Mouse (Mus musculus) adrenal gland, adult (tissue): ENCODE measurements around the gene Dpy30.

Source experiments
- DNase-seq, 2 experiments: peaks; one replicate each; pipeline ENCODE4 v3.0.0; 2022 to 2023; ENCODE audit warnings: low spot score in 1 of 2; ENCODE audit not compliant: inconsistent age in 2 of 2

The Dpy30 gene

GRCm38 (mm10) chr17:74295026-74295970, 28.4 kb downstream of the Dpy30 start, which contains the start of gene Memo1:
Memo1 (minus strand) TSS chr17:74295521.
- peak; percentile 91 to 93 for DNase-seq

GRCm38 (mm10) chr17:74294426-74295025, 29.2 kb downstream of the Dpy30 start:
- peak; percentile 92 to 97 for DNase-seq

GRCm38 (mm10) chr17:74293687-74294425, 29.9 kb downstream of the Dpy30 start:
- DNase-seq = peak in 1 of 2 experiments; percentile 85

- DNase-seq = no peak
Observed at GRCm38 (mm10) chr17:74291640-74292361, 31.9 kb downstream of the Dpy30 start.

GRCm38 (mm10) chr17:74290869-74291268, 32.9 kb downstream of the Dpy30 start:
- DNase-seq = peak in 1 of 2 experiments; percentile 21

GRCm38 (mm10) chr17:74290198-74290597, 33.5 kb downstream of the Dpy30 start:
- peak in 1 of 2 experiments; percentile 19 for DNase-seq

- peak; percentile 66 to 86 for DNase-seq
Observed at GRCm38 (mm10) chr17:74288626-74289025, 35.1 kb downstream of the Dpy30 start.

- no peak for DNase-seq
Observed at GRCm38 (mm10) chr17:74286140-74286730, 37.5 kb downstream of the Dpy30 start.

- no peak for DNase-seq
Observed at GRCm38 (mm10) chr17:74285730-74286129, 38.0 kb downstream of the Dpy30 start.

GRCm38 (mm10) chr17:74284397-74285115, 39.2 kb downstream of the Dpy30 start:
- DNase-seq = peak in 1 of 2 experiments; percentile 79

GRCm38 (mm10) chr17:74282024-74282423, 41.7 kb downstream of the Dpy30 start:
- DNase-seq = no peak

GRCm38 (mm10) chr17:74278966-74279869, 44.5 kb downstream of the Dpy30 start:
- peak in 1 of 2 experiments; percentile 20 for DNase-seq

- DNase-seq = no peak
Observed at GRCm38 (mm10) chr17:74274471-74274870, 49.3 kb downstream of the Dpy30 start.

- no peak for DNase-seq
Observed at GRCm38 (mm10) chr17:74272683-74273205, 51.0 kb downstream of the Dpy30 start.

- no peak for DNase-seq
Observed at GRCm38 (mm10) chr17:74271541-74272268, 52.0 kb downstream of the Dpy30 start.

GRCm38 (mm10) chr17:74270205-74270604, 53.5 kb downstream of the Dpy30 start:
- no peak for DNase-seq

GRCm38 (mm10) chr17:74267415-74268180, 56.1 kb downstream of the Dpy30 start:
- DNase-seq = no peak
